Mouse (Mus musculus): Measurements from ENCODE around the gene Hist2h2be. TPM values are rescaled to one million over a fixed set of nuclear protein-coding genes. Genes with fewer than 3 reads are reported as not detected.
"Not testable (repeated sequence)": the region's sequence is repeated elsewhere in the genome, so short reads cannot be mapped to it uniquely, and the experiment has no call there.

The Hist2h2be gene
- polyA plus RNA-seq, 1 experiment from 2014 or later = 4.7 TPM

DNA sequence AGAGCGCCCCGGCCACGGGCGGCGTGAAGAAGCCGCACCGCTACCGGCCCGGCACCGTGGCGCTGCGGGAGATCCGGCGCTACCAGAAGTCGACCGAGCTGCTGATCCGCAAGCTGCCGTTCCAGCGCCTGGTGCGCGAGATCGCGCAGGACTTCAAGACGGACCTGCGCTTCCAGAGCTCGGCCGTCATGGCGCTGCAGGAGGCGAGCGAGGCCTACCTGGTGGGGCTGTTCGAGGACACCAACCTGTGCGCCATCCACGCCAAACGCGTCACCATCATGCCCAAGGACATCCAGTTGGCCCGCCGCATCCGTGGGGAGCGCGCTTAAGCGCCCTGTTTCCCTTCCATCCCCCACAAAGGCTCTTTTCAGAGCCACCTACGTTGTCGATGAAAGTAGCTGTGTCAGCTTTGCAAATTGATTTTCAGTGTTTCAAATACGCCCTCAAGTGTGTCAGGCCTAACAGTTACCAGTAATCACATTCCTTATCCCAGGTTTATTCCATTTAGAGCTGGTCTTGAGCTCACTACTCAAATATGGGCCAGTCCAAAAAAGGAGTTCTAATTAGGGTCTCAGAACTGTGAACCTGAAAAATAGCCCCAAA lies 48.0 kb downstream of the Hist2h2be start:
- peak overlapping the region; percentile 75 for H3K4me2 ChIP-seq
- H3K27me3 ChIP-seq; H3K9me3 ChIP-seq; ATAC-seq (ENCODE audit: low FRiP score, low read depth); H3K36me3 ChIP-seq: not testable (repeated sequence)
- peak overlapping the region; percentile 96 for H3K27ac ChIP-seq (replicated peaks)
- WGBS = 0% methylated on average over 12 of the region's 44 CpGs
- peaks cover 23% of the 10 kb centered on the region for H3K4me1 ChIP-seq (replicated peaks)
- peak overlapping the region; percentile 45 for H3K4me3 ChIP-seq
- H3K9ac ChIP-seq = peak overlapping the region; percentile 45

DNA sequence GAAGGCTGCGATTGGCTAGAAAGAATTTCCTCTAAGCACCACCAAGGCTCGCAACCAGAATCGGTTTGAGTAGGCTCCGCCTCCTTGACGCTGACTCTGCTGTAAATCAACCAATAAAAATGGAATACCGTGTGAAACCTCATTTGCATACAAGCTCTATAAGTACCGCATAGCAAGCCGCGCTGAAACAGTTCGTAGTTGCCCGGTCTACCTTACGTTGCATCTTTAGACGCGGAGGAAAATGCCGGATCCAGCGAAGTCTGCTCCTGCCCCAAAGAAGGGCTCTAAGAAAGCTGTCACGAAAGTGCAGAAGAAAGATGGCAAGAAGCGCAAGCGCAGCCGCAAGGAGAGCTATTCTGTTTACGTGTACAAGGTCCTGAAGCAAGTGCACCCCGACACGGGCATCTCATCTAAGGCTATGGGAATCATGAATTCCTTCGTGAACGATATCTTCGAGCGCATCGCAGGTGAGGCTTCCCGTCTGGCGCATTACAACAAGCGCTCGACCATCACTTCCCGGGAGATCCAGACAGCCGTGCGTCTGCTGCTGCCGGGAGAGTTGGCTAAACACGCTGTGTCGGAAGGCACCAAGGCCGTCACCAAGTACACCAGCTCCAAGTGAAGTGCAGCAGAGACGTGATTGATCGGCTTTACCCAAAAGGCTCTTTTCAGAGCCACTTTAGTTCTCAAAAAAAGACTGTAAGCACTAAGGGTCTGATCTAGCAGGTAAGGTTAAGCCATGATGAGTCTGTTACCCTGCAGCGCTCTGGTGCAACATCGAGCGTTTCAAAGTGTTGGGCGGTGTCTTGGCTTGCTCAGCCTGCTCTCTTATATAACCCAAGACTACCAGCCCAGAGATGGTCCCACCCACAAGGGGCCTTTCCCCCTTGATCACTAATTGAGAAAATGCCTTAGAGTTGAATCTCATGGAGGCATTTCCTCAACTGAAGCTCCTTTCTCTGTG lies 48.9 kb downstream of the Hist2h2be start, which contains the start of gene Hist2h2bb:
TSS of gene Hist2h2bb (plus strand) at position 242 of the 964 bp plus-strand sequence.
- peak within 1 kb of the TSS; percentile 96 for H3K27ac ChIP-seq (replicated peaks)
- ATAC-seq (ENCODE audit: low FRiP score, low read depth) = peak; percentile 97
- H3K4me2 ChIP-seq = peak within 1 kb of the TSS; percentile 75
- WGBS = under 1% methylated on average over 45 of the region's 45 CpGs
- H3K36me3 ChIP-seq = no peaks in the 10 kb centered on the region
- H3K27me3 ChIP-seq = no peaks in the 10 kb centered on the region
- H3K4me3 ChIP-seq = peak within 1 kb of the TSS; percentile 45
- peaks cover 18% of the 10 kb centered on the region for H3K4me1 ChIP-seq (replicated peaks)
- no peaks in the 10 kb centered on the region for H3K9me3 ChIP-seq
- peak within 1 kb of the TSS; percentile 67 for H3K9ac ChIP-seq

Small RNA genes lying within 50 kb of the gene (microRNA-seq; reads per million reads assigned to microRNA genes)
- gene Gm44492 (0.65 reads per million), gene Gm47311 (not detected), gene Gm47313 (not detected)

Other genes starting within 250 kb of the Hist2h2be start
- gene Plekho1, start 225.1 kb upstream of the Hist2h2be start, polyA plus RNA-seq (2015; fragmentation: Nextera tagmentation; extraction: Ambion mirVana) = 47.8 and 49.5 TPM in 2 replicates
- 56.1 and 63.2 TPM in 2 replicates for gene Vps45, start 162.7 kb upstream of the Hist2h2be start, polyA plus RNA-seq (2015; fragmentation: Nextera tagmentation; extraction: Ambion mirVana)
- 8.6 and 9.6 TPM in 2 replicates for gene Otud7b, start 116.6 kb upstream of the Hist2h2be start, polyA plus RNA-seq (2015; fragmentation: Nextera tagmentation; extraction: Ambion mirVana)
- gene Mtmr11, start 59.1 kb upstream of the Hist2h2be start, polyA plus RNA-seq (2015; fragmentation: Nextera tagmentation; extraction: Ambion mirVana) = 10.3 and 12.2 TPM in 2 replicates
- 127 and 146 TPM in 2 replicates for gene Sf3b4, start 48.8 kb upstream of the Hist2h2be start, polyA plus RNA-seq (2015; fragmentation: Nextera tagmentation; extraction: Ambion mirVana)
- gene Sv2a, start 40.0 kb upstream of the Hist2h2be start, polyA plus RNA-seq (2015; fragmentation: Nextera tagmentation; extraction: Ambion mirVana) = 126 and 137 TPM in 2 replicates
- 56.0 and 56.3 TPM in 2 replicates for gene Bola1, start 1.4 kb upstream of the Hist2h2be start, polyA plus RNA-seq (2015; fragmentation: Nextera tagmentation; extraction: Ambion mirVana)
- gene Hist2h2ab, start 1.3 kb upstream of the Hist2h2be start, polyA plus RNA-seq (2015; fragmentation: Nextera tagmentation; extraction: Ambion mirVana) = 0.42 and 0.77 TPM in 2 replicates
- 2.0 and 2.9 TPM in 2 replicates for gene Hist2h2ac, start 239 bp upstream of the Hist2h2be start, polyA plus RNA-seq (2015; fragmentation: Nextera tagmentation; extraction: Ambion mirVana)
- 1.2 and 1.7 TPM in 2 replicates for gene Hist2h3c2, start 18.0 kb downstream of the Hist2h2be start, polyA plus RNA-seq (2015; fragmentation: Nextera tagmentation; extraction: Ambion mirVana)
- 28.7 and 39.4 TPM in 2 replicates for gene Hist2h2aa2, start 19.2 kb downstream of the Hist2h2be start, polyA plus RNA-seq (2015; fragmentation: Nextera tagmentation; extraction: Ambion mirVana)
- 17.3 and 22.4 TPM in 2 replicates for gene Hist2h2aa1, start 24.4 kb downstream of the Hist2h2be start, polyA plus RNA-seq (2015; fragmentation: Nextera tagmentation; extraction: Ambion mirVana)
- gene Hist2h3c1, start 25.6 kb downstream of the Hist2h2be start, polyA plus RNA-seq (2015; fragmentation: Nextera tagmentation; extraction: Ambion mirVana) = 0.27 TPM in 1 of 2 replicates, not detected in the other
- 4.5 and 6.5 TPM in 2 replicates for gene Hist2h4, start 42.2 kb downstream of the Hist2h2be start, polyA plus RNA-seq (2015; fragmentation: Nextera tagmentation; extraction: Ambion mirVana)
- gene Hist2h3b, start 47.5 kb downstream of the Hist2h2be start, polyA plus RNA-seq (2015; fragmentation: Nextera tagmentation; extraction: Ambion mirVana) = 12.2 and 19.7 TPM in 2 replicates
- 3.0 and 4.2 TPM in 2 replicates for gene Hist2h2bb, start 48.6 kb downstream of the Hist2h2be start, polyA plus RNA-seq (2015; fragmentation: Nextera tagmentation; extraction: Ambion mirVana)
- gene Fcgr1, start 72.8 kb downstream of the Hist2h2be start, polyA plus RNA-seq (2015; fragmentation: Nextera tagmentation; extraction: Ambion mirVana) = 1.4 and 2.3 TPM in 2 replicates
- not detected in 2 replicates for gene BC107364, start 231.2 kb downstream of the Hist2h2be start, polyA plus RNA-seq (2015; fragmentation: Nextera tagmentation; extraction: Ambion mirVana)